Mouse (Mus musculus): ENCODE results near the gene Fam234b. TPM values are rescaled to one million over a fixed set of nuclear protein-coding genes. Genes with fewer than 3 reads are reported as not detected.

Gene Fam234b
- polyA plus RNA-seq, 1 experiment from 2014 or later, result 20.9 TPM

DNA sequence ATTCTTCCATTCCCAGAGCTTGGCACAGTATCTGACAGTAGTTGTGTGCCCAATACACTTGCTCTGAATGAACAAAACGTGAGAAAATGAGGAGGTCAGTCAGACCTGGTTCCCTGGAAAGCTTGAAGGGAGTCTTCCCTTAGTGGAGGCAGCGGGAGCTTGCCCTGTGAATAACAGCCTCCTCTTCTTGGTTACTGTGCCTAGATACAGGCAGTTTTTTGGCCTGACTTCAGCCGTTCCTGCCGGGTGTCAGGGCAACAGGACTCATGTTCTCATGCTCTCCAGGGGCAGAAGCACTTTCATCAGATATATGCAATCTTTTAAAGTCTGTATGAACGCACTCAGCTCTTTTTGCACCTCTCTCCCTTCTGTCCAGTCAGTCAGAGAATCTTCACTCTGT, 81.5 kb downstream of the Fam234b start:
- Histone ChIP-seq H3K27ac (ENCODE audit: low read depth, low read length) (no peak overlapping the region), H3K9ac (ENCODE audit: low read depth, low read length) (no peak overlapping the region), H3K27me3 (replicated peaks; ENCODE audit: control insufficient read depth, insufficient read depth, low read length) (no peaks in the 10 kb centered on the region), H3K4me3 (ENCODE audit: low read depth, low read length) (no peak overlapping the region), H3K4me1 (replicated peaks; ENCODE audit: control insufficient read depth, insufficient read depth, low read length) (no peaks in the 10 kb centered on the region; the same call in 1 of the 2 replicates), H3K4me2 (replicated peaks; ENCODE audit: low read depth) (no peak overlapping the region), H3K9me3 (ENCODE audit: control insufficient read depth) (no peaks in the 10 kb centered on the region), H3K36me3 (ENCODE audit: control insufficient read depth, insufficient read depth) (no peaks in the 10 kb centered on the region)
- ATAC-seq, result no peak
- TF ChIP-seq CTCF (IDR thresholded peaks at IDR 0.05; ENCODE audit: low read depth), result no peak
- 55% methylated on average over 5 of the region's 5 CpGs for WGBS

DNA sequence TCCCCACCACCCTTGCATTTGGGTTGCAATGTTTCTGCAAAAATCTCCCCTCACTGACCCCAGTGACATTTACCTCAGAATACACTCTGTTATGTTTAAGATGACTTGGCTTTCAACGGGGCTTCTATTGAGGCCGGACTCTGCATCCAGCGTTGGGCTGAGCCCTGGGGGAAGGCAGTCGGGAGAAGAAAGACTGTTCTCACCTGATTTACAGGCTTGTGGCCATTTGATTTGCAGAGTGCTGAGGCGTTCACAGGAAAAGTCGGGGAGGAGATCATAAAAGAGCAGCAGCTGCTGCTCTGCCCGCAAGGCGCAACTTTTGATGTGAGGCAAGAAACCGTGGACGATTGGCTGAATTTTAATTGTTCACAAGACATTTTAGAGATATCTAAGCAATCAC, 82.1 kb downstream of the Fam234b start:
- no peak overlapping the region for H3K9ac ChIP-seq (ENCODE audit: low read depth, low read length)
- ATAC-seq, result no peak

DNA sequence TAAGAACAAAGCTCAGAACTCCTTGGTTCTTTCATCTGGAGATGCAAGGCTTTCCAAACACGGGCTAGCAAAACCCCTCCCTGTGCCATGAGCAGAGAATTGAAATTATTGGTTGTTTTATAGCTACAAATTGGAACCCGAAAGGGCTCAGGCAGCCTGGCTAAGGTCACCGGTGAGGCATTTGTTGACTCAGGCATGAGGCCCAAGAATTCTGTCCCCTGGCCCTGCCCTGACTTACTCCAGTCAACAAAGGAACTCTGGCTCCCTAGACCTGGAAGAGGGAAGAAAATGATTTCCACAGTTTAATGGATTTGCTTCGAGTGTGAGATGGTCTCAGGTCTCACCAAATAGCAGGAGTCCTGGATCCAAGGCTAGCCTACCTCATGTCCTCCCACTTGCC, 94.6 kb downstream of the Fam234b start:
- no peak overlapping the region for H3K9ac ChIP-seq (ENCODE audit: low read depth, low read length)
- no peaks in the 10 kb centered on the region for H3K36me3 ChIP-seq (ENCODE audit: control insufficient read depth, insufficient read depth)
- H3K4me2 ChIP-seq (replicated peaks; ENCODE audit: low read depth), result no peak overlapping the region
- H3K4me3 ChIP-seq (ENCODE audit: low read depth, low read length), result no peak overlapping the region
- ATAC-seq, result no peak
- 35% methylated on average over 4 of the region's 4 CpGs for WGBS
- no peaks in the 10 kb centered on the region for H3K4me1 ChIP-seq (replicated peaks; ENCODE audit: control insufficient read depth, insufficient read depth, low read length)
- no peak overlapping the region for H3K27ac ChIP-seq (ENCODE audit: low read depth, low read length)
- H3K9me3 ChIP-seq (ENCODE audit: control insufficient read depth), result no peaks in the 10 kb centered on the region
- H3K27me3 ChIP-seq (replicated peaks; ENCODE audit: control insufficient read depth, insufficient read depth, low read length), result no peaks in the 10 kb centered on the region
- no peak for TF ChIP-seq CTCF (IDR thresholded peaks at IDR 0.05; ENCODE audit: low read depth)

More for the DNA sequence above, 82.1 kb downstream of the Fam234b start:
- H3K27ac ChIP-seq (ENCODE audit: low read depth, low read length), result no peak overlapping the region
- no peaks in the 10 kb centered on the region; the same call in 1 of the 2 replicates for H3K4me1 ChIP-seq (replicated peaks; ENCODE audit: control insufficient read depth, insufficient read depth, low read length)
- H3K4me3 ChIP-seq (ENCODE audit: low read depth, low read length), result no peak overlapping the region
- no peak for TF ChIP-seq CTCF (IDR thresholded peaks at IDR 0.05; ENCODE audit: low read depth)
- H3K27me3 ChIP-seq (replicated peaks; ENCODE audit: control insufficient read depth, insufficient read depth, low read length), result no peaks in the 10 kb centered on the region
- H3K4me2 ChIP-seq (replicated peaks; ENCODE audit: low read depth), result no peak overlapping the region
- H3K36me3 ChIP-seq (ENCODE audit: control insufficient read depth, insufficient read depth), result no peaks in the 10 kb centered on the region
- WGBS, result 27% methylated on average over 10 of the region's 10 CpGs
- H3K9me3 ChIP-seq (ENCODE audit: control insufficient read depth), result no peaks in the 10 kb centered on the region

DNA sequence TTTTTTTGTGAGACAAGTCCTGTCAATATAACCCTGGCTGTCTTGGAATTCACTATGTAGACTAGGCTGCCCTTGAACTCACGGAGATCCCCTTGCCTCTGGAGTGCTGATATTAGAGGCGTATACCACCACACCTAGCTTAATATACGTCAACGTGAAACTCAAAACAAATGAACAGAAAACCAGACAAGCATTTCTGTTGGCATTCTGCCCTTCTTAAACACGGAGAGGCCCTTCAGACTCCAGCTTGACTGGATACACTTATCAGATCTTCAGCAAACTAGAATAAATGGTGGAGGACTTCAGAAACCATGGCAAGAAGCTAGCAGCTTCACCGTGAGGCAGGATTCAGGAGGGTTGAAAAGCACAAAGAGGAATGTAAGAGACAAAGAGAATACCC, 96.4 kb downstream of the Fam234b start:
- Histone ChIP-seq H3K9ac (ENCODE audit: low read depth, low read length) (no peak overlapping the region), H3K4me2 (replicated peaks; ENCODE audit: low read depth) (no peak overlapping the region), H3K36me3 (ENCODE audit: control insufficient read depth, insufficient read depth) (no peaks in the 10 kb centered on the region), H3K4me3 (ENCODE audit: low read depth, low read length) (no peak overlapping the region), H3K27ac (ENCODE audit: low read depth, low read length) (no peak overlapping the region), H3K4me1 (replicated peaks; ENCODE audit: control insufficient read depth, insufficient read depth, low read length) (no peaks in the 10 kb centered on the region), H3K9me3 (ENCODE audit: control insufficient read depth) (no peaks in the 10 kb centered on the region), H3K27me3 (replicated peaks; ENCODE audit: control insufficient read depth, insufficient read depth, low read length) (no peaks in the 10 kb centered on the region)
- WGBS, result 57% methylated on average over 6 of the region's 6 CpGs
- ATAC-seq, result no peak
- no peak for TF ChIP-seq CTCF (IDR thresholded peaks at IDR 0.05; ENCODE audit: low read depth)

Other genes with a start within 250 kb of the Fam234b start
- 2.2 and 3.2 TPM in 2 replicates for gene Apold1, start 216.3 kb upstream of the Fam234b start, polyA plus RNA-seq (2015; fragmentation: Nextera tagmentation; extraction: Ambion mirVana)
- 32.6 and 33.5 TPM in 2 replicates for gene Ddx47, start 186.4 kb upstream of the Fam234b start, polyA plus RNA-seq (2015; fragmentation: Nextera tagmentation; extraction: Ambion mirVana)
- gene Gprc5a, start 132.3 kb upstream of the Fam234b start, polyA plus RNA-seq (2015; fragmentation: Nextera tagmentation; extraction: Ambion mirVana), result 3.3 and 4.2 TPM in 2 replicates
- gene Gprc5d, start 79.7 kb upstream of the Fam234b start, polyA plus RNA-seq (2015; fragmentation: Nextera tagmentation; extraction: Ambion mirVana), result not detected in 2 replicates
- gene Hebp1, start within 50 bp of the Fam234b start, polyA plus RNA-seq (2015; fragmentation: Nextera tagmentation; extraction: Ambion mirVana), result 62.8 and 78.9 TPM in 2 replicates
- gene Gsg1, start 56.4 kb downstream of the Fam234b start, polyA plus RNA-seq (2015; fragmentation: Nextera tagmentation; extraction: Ambion mirVana), result 0.73 and 0.82 TPM in 2 replicates
- not detected in 2 replicates for gene Pbp2, start 112.4 kb downstream of the Fam234b start, polyA plus RNA-seq (2015; fragmentation: Nextera tagmentation; extraction: Ambion mirVana)
- gene Emp1, start 164.6 kb downstream of the Fam234b start, polyA plus RNA-seq (2015; fragmentation: Nextera tagmentation; extraction: Ambion mirVana), result 42.5 and 42.8 TPM in 2 replicates

Measured in intestine, postnatal 0 days (tissue).